Mouse (Mus musculus): Measurements from ENCODE around the gene Myoz1. TPM values are rescaled to one million over a fixed set of nuclear protein-coding genes. Genes with fewer than 3 reads are reported as not detected.

The Myoz1 gene
- polyA plus RNA-seq, 1 experiment from 2014 or later = not detected

DNA sequence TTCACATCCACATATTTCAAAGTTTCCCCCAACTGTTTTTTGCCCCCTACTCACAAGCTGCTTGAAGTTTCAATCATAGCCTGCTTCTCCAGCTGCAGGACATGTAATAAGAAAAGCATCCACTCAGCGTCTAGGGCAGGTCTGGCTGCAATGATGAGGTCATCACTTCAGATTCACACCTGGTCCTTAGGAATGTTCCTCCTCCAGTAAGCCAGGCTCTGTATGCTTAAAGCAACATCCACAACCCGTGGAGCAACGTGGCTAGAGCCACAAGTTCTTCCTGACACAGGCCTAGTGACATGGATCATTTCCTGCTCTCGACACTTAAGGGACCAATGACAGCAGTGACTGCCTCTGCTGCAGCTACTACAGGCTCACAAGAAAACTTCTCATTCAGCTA, 25.1 kb downstream of the Myoz1 start:
- Histone ChIP-seq H3K36me3 (no peaks in the 10 kb centered on the region), H3K4me2 (no peak overlapping the region), H3K9me3 (no peaks in the 10 kb centered on the region), H3K4me3 (no peak overlapping the region), H3K27me3 (no peaks in the 10 kb centered on the region), H3K4me1 (replicated peaks) (no peaks in the 10 kb centered on the region), H3K9ac (no peak overlapping the region), H3K27ac (replicated peaks) (no peak overlapping the region)
- no peak for ATAC-seq (ENCODE audit: low FRiP score, low read depth)
- 67% methylated on average over 4 of the region's 4 CpGs for WGBS

GRCm38 (mm10) chr14:20626971-20627370, 29.4 kb downstream of the Myoz1 start:
- Histone ChIP-seq H3K4me3 (no peak overlapping the region), H3K9ac (no peak overlapping the region), H3K36me3 (no peaks in the 10 kb centered on the region), H3K9me3 (no peaks in the 10 kb centered on the region), H3K4me2 (no peak overlapping the region), H3K4me1 (replicated peaks) (no peaks in the 10 kb centered on the region), H3K27ac (replicated peaks) (no peak overlapping the region), H3K27me3 (no peaks in the 10 kb centered on the region)
- ATAC-seq (ENCODE audit: low FRiP score, low read depth) = no peak
- WGBS = 80% methylated on average over 3 of the region's 3 CpGs

- Histone ChIP-seq H3K27me3 (no peaks in the 10 kb centered on the region), H3K4me3 (no peak overlapping the region), H3K4me2 (no peak overlapping the region), H3K9ac (no peak overlapping the region), H3K9me3 (no peaks in the 10 kb centered on the region), H3K4me1 (replicated peaks) (no peaks in the 10 kb centered on the region), H3K27ac (replicated peaks) (no peak overlapping the region), H3K36me3 (no peaks in the 10 kb centered on the region)
- no peak for ATAC-seq (ENCODE audit: low FRiP score, low read depth)
- 87% methylated on average over 2 of the region's 2 CpGs for WGBS
These were observed 29.9 kb downstream of the Myoz1 start for GRCm38 (mm10) chr14:20626447-20626846.

- Histone ChIP-seq H3K4me1 (replicated peaks) (no peaks in the 10 kb centered on the region; the same call in 1 of the 2 replicates), H3K9ac (no peak overlapping the region), H3K36me3 (no peaks in the 10 kb centered on the region), H3K27me3 (no peaks in the 10 kb centered on the region), H3K4me3 (no peak overlapping the region), H3K9me3 (no peaks in the 10 kb centered on the region), H3K27ac (replicated peaks) (no peak overlapping the region), H3K4me2 (no peak overlapping the region)
- ATAC-seq (ENCODE audit: low FRiP score, low read depth) = no peak
- WGBS = 92% methylated on average over 3 of the region's 3 CpGs
These were observed 33.4 kb downstream of the Myoz1 start for GRCm38 (mm10) chr14:20622907-20623306.

- Histone ChIP-seq H3K36me3 (no peaks in the 10 kb centered on the region), H3K9ac (no peak overlapping the region), H3K4me3 (no peak overlapping the region), H3K4me2 (no peak overlapping the region), H3K9me3 (no peaks in the 10 kb centered on the region), H3K27me3 (no peaks in the 10 kb centered on the region), H3K27ac (replicated peaks) (no peak overlapping the region), H3K4me1 (replicated peaks) (no peaks in the 10 kb centered on the region; the same call in 1 of the 2 replicates)
- 81% methylated on average over 2 of the region's 2 CpGs for WGBS
- no peak for ATAC-seq (ENCODE audit: low FRiP score, low read depth)
These were observed 33.9 kb downstream of the Myoz1 start for GRCm38 (mm10) chr14:20622412-20622811.

DNA sequence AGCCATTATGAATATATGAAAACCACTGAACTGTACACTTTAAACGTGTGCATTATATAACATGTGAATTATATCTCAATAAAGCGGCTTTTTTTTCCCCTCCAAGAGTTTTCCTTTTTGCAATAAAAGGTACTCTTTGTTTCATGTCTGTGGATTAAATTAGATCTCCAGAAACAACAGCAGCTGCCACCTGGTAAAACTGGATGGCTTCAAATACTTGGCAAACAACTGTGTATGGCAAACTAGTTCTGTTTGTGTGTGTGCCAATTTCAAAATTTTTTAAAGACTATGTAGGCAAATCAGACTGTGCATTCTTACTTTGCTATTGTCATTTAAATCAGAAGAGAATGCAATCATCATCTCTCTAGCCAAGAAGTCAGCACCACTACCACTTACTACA, 34.4 kb downstream of the Myoz1 start:
- no peaks in the 10 kb centered on the region for H3K9me3 ChIP-seq
- WGBS = 80% methylated on average over 2 of the region's 2 CpGs
- H3K4me2 ChIP-seq = no peak overlapping the region
- no peak for ATAC-seq (ENCODE audit: low FRiP score, low read depth)
- H3K36me3 ChIP-seq = no peaks in the 10 kb centered on the region
- no peak overlapping the region for H3K4me3 ChIP-seq
- no peaks in the 10 kb centered on the region for H3K27me3 ChIP-seq
- no peak overlapping the region for H3K9ac ChIP-seq
- no peak overlapping the region for H3K27ac ChIP-seq (replicated peaks)
- H3K4me1 ChIP-seq (replicated peaks) = no peaks in the 10 kb centered on the region; the same call in 1 of the 2 replicates

GRCm38 (mm10) chr14:20619131-20619530, 37.2 kb downstream of the Myoz1 start:
- Histone ChIP-seq H3K27ac (replicated peaks) (peak overlapping the region; percentile 39; the same call in 1 of the 2 replicates), H3K4me3 (no peak overlapping the region), H3K27me3 (no peaks in the 10 kb centered on the region), H3K9ac (no peak overlapping the region), H3K4me2 (no peak overlapping the region), H3K4me1 (replicated peaks) (peaks cover 3% of the 10 kb centered on the region; the same call in 1 of the 2 replicates), H3K36me3 (no peaks in the 10 kb centered on the region), H3K9me3 (no peaks in the 10 kb centered on the region)
- no peak for ATAC-seq (ENCODE audit: low FRiP score, low read depth)

- H3K4me2 ChIP-seq = no peak overlapping the region
- H3K27ac ChIP-seq (replicated peaks) = 0 out of 2 replicates have a peak overlapping the region, but pooled peaks have one; percentile 41
- H3K4me1 ChIP-seq (replicated peaks) = peaks cover 3% of the 10 kb centered on the region; the same call in 1 of the 2 replicates
- WGBS = 68% methylated on average over 5 of the region's 5 CpGs
- no peaks in the 10 kb centered on the region for H3K27me3 ChIP-seq
- H3K36me3 ChIP-seq = no peaks in the 10 kb centered on the region
- ATAC-seq (ENCODE audit: low FRiP score, low read depth) = no peak
- H3K9me3 ChIP-seq = no peaks in the 10 kb centered on the region
- H3K9ac ChIP-seq = no peak overlapping the region
- no peak overlapping the region for H3K4me3 ChIP-seq
These were observed 38.1 kb downstream of the Myoz1 start for GRCm38 (mm10) chr14:20618211-20618610.

DNA sequence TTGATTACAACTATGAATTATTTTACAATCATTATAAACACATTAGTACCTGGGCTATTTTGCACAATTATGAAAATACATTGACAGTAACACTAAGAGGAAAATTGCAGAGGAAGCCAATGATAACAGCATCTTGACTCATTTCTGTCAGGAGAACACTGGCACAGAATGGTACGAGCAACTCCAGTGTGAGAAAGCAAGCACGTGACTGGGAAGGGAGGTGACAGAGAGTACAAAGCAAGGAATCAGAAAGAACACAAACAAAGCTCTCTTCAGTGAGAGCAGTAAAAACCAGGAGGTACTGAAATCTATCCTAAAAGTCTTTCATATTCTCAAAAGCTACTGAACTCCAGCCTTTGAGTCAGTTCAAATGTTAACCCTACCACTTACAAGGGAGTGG, 39.9 kb downstream of the Myoz1 start:
- no peak overlapping the region for H3K27ac ChIP-seq (replicated peaks)
- H3K4me1 ChIP-seq (replicated peaks) = peaks cover 3% of the 10 kb centered on the region; the same call in 1 of the 2 replicates
- no peaks in the 10 kb centered on the region for H3K36me3 ChIP-seq
- no peak overlapping the region for H3K4me2 ChIP-seq
- no peaks in the 10 kb centered on the region for H3K27me3 ChIP-seq
- no peak for ATAC-seq (ENCODE audit: low FRiP score, low read depth)
- WGBS = 41% methylated on average over 2 of the region's 2 CpGs
- no peak overlapping the region for H3K4me3 ChIP-seq
- H3K9ac ChIP-seq = no peak overlapping the region
- no peaks in the 10 kb centered on the region for H3K9me3 ChIP-seq

- Histone ChIP-seq H3K27ac (replicated peaks) (no peak overlapping the region), H3K9ac (no peak overlapping the region), H3K4me2 (no peak overlapping the region), H3K4me3 (no peak overlapping the region), H3K27me3 (no peaks in the 10 kb centered on the region), H3K4me1 (replicated peaks) (peaks cover 3% of the 10 kb centered on the region; the same call in 1 of the 2 replicates), H3K36me3 (no peaks in the 10 kb centered on the region), H3K9me3 (no peaks in the 10 kb centered on the region)
- ATAC-seq (ENCODE audit: low FRiP score, low read depth) = no peak
- WGBS = 100% methylated on average over 2 of the region's 2 CpGs
These were observed 41.3 kb downstream of the Myoz1 start for GRCm38 (mm10) chr14:20615075-20615474.

DNA sequence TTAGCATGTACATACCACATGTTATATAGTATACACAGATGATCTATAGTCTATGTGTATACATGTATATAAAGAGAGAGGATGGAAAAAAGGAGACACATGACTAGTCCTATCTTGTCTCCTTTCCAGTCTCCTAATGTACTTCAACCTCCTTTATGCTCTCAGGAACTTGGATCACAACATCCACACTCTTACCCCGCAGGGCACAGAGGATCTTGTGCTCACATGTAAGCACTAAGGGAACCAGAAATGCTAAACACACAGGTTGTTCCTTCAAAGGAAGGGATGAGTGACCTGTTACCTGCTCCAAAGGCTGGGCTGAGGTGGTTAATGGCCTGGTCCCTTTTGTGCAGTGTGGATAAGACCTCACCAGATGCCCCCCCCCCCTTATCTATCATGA, 43.5 kb downstream of the Myoz1 start:
- Histone ChIP-seq H3K27ac (replicated peaks) (no peak overlapping the region), H3K36me3 (no peaks in the 10 kb centered on the region), H3K4me1 (replicated peaks) (peaks cover 3% of the 10 kb centered on the region; the same call in 1 of the 2 replicates), H3K4me3 (no peak overlapping the region), H3K27me3 (no peaks in the 10 kb centered on the region), H3K9ac (no peak overlapping the region), H3K9me3 (no peaks in the 10 kb centered on the region), H3K4me2 (no peak overlapping the region)
- ATAC-seq (ENCODE audit: low FRiP score, low read depth) = no peak
- WGBS = 100% methylated on average over 1 of the region's 1 CpGs

DNA sequence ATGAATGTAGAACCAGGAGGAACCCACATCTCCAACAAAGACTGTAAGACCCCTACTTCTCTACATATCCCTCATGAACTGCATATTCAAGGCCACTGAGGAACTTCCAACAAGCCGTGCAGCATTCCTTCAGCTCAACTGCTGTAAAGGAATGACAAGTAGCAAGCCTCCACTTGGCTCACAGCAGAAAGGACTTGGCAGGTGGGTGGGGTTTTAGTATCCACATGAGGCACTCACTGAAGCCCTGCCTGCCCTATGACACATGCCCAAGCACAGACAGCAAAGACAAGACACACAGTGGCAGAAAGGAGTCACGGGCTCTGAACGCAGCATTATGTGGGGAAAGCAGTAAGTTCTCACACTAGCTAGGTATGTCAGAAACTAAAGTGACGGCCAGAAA, 46.2 kb downstream of the Myoz1 start:
- H3K9me3 ChIP-seq = no peaks in the 10 kb centered on the region
- H3K27me3 ChIP-seq = no peaks in the 10 kb centered on the region
- no peaks in the 10 kb centered on the region for H3K4me1 ChIP-seq (replicated peaks)
- H3K36me3 ChIP-seq = peaks cover 10% of the 10 kb centered on the region; the same call in 1 of the 2 replicates
- ATAC-seq (ENCODE audit: low FRiP score, low read depth) = no peak
- 78% methylated on average over 4 of the region's 4 CpGs for WGBS
- H3K4me2 ChIP-seq = no peak overlapping the region
- no peak overlapping the region for H3K27ac ChIP-seq (replicated peaks)
- H3K4me3 ChIP-seq = no peak overlapping the region
- no peak overlapping the region for H3K9ac ChIP-seq

- Histone ChIP-seq H3K4me1 (replicated peaks) (no peaks in the 10 kb centered on the region), H3K9me3 (no peaks in the 10 kb centered on the region), H3K9ac (no peak overlapping the region), H3K27me3 (no peaks in the 10 kb centered on the region), H3K4me3 (no peak overlapping the region), H3K4me2 (no peak overlapping the region), H3K27ac (replicated peaks) (no peak overlapping the region), H3K36me3 (peaks cover 10% of the 10 kb centered on the region; the same call in 1 of the 2 replicates)
- no peak for ATAC-seq (ENCODE audit: low FRiP score, low read depth)
- WGBS = 91% methylated on average over 3 of the region's 3 CpGs
These were observed 46.8 kb downstream of the Myoz1 start for GRCm38 (mm10) chr14:20609519-20609918.

Measured in hindbrain, embryonic 15.5 days (tissue).